Mouse (Mus musculus): ENCODE data around the gene Scn3b. TPM values are rescaled to one million over a fixed set of nuclear protein-coding genes. Genes with fewer than 3 reads are reported as not detected.
A peak's percentile ranks its signal among the peaks of the same experiment; 100 is the strongest.

Gene Scn3b
- total RNA-seq (2021) = 100 to 1,000 TPM; 115 to 118 TPM
- long read RNA-seq, experiment 1, full-length matches to known transcripts = 56 of 106 reads
- long read RNA-seq, experiment 1, partial matches to known transcripts = 6 of 106 reads
- long read RNA-seq, experiment 1, other reads (novel, unspliced or antisense) = 44 of 106 reads
- long read RNA-seq, experiment 2, full-length matches to known transcripts = 21 of 55 reads
- long read RNA-seq, experiment 2, partial matches to known transcripts = 9 of 55 reads
- long read RNA-seq, experiment 2, other reads (novel, unspliced or antisense) = 25 of 55 reads

DNA sequence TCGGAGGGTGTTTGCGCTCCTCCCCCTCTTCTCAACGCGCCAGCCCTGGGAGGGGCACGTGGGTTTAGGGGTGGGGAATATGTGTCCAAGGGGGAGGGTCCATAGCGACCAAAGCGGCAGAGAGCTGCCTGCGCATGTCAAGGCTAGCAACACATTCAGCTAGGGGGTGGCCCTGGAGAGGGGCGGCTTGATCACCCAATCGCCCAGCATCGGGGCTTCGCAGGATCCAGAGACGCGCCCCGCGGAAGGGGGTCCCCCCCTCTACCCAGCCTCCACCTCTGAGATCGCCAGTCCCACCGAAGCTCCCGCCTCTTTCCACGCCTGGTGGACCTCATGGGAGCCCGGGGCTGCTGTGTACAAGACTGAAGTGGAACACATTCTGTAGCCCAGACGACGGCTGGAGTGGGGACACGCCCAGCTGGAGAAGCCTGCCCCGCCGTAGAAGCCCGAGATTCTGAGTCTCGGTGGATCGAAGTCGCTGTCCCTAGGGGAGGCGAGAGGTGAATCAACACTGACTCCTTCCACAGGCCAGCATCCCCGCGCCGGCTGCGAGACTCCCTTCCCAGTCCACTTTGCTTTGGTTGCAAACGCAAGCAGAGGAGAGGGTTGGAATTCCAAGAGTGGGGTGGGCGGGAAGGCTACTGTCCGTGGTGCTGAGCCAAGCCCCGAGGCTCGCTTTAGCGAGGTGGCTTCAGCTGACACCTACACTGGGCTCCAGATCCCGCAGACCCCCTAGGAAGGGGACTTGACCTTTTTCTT lies at the start of gene Scn3b:
TSS of gene Scn3b (plus strand) at position 115 of the 759 bp plus-strand sequence.
- peak; percentile 68 to 80 for DNase-seq (ENCODE audit: low spot score in 2 of 2)

DNA sequence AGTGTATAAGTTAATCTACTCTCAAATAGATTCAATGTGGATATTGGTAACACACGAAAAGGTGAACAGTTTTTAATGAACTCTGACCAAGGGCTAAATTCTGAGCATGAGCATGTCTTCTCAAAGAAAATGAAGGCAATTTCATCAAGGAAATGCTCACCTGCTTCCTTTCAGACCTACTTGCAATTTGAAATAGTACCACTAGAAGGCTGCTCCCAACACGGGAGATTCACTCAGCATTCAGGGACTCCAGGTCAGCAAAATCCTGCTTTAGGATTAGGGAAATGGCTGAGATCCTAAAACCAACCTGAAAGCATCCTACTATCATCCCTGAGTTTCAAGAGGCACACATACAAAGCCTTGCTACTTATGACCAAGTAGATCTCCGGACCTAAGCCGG lies 44.7 kb upstream of the Scn3b start:
- no peak for DNase-seq (ENCODE audit: low spot score in 2 of 2)

DNA sequence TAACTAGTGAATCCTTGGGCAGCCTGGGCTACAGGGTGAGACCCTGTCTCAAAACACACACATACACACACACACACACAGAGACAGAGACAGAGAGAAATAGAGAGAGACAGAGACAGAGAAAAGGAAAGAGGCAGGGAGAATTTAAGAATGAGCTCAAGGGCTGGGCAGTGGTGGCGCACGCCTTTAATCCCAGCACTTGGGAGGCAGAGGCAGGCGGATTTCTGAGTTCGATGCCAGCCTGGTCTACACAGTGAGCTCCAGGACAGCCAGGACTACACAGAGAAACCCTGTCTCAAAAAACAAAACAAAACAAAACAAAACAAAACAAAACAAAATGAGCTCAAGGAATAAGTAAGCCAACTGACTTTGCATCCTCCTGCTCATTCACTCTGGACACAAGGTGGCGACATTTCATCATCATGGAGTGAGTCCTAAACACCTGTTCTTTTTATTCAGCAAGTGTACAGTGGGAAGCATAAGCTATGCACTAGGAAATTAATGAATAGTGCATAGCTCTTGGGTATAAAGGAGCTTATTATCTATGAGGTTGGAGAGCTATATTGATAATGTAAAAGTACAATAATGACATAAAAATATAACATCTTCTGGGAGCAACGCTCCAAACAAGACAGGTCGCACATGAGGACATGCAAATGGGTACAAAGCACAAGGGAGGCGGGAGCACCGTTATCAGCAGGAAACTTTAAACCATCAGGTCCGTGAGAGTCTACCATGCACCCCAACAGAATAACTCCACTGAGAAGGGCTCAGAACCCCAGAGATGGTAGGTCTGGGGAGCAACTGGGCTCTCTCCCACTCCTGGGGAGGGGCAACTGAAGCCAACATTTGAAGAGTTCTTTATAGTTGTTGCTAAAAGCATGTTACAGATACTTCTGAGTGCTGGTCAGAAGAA lies 40.9 kb upstream of the Scn3b start:
- peak; percentile 42 to 64 for DNase-seq (ENCODE audit: low spot score in 2 of 2)

DNA sequence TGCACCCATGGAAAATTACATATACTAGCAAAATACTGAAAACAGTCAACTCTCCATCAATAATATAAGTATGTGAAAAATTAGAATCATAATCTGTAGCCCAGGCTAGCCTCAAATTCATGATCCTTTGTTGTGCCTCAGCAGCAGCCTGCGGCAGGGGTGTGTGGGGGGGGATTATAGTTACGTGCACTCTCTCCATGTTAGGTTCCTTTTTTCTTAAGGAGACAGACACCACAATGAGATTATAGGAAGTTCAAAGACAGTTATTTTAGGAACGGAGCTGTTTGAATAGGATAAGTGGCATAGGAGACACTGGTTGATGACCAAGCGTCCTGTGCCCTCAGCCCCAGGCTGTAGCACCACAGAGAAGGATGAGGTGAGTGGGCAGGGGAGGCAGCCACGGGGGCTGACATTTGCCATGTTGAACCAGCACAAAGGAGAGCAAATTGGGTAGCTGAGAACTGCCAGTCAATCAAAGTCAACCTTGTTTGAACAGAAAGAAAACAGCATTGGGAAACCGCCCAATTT lies 40.1 kb upstream of the Scn3b start:
- no peak for DNase-seq (ENCODE audit: low spot score in 2 of 2)

DNA sequence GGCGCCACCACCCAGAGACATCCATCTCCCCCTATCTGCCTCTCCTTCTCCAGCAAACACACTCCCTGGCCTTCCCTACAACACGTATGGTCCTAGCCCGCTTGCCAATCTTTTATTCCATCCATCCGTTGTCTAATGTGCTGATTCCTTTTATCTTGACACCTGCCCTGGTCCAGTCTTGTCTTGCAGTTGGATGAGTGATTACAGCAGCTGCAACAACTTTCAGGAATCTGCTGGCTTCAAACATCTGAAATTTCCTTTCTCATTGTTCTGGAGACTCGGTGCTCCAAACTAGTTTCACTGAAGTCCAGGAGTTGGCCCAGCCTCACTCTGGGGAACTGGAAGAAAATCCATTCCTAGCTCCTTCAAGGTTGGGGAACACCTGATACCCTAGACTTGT lies 39.5 kb upstream of the Scn3b start:
- no peak for DNase-seq (ENCODE audit: low spot score in 2 of 2)

DNA sequence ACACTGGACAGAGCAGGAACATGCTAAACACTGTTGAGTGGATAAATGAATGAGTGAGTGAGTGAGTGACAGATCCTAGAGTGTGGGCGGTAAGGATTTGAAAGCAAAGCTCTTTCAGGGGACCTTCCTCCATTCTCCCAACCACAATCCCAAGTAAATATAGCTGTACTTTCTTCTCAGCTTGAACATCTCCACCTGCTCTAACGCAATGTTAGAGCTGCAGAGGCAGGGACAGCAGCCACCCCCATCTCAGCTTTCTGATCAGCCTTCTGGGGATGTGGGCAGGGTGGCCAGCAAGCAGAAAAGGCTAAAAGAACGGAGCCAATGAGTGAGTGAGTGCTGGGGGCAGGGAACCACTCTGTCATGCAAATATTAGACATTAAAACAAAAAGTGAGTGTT lies 38.0 kb upstream of the Scn3b start:
- DNase-seq (ENCODE audit: low spot score in 2 of 2) = peak in 1 of 2 experiments; percentile 17

DNA sequence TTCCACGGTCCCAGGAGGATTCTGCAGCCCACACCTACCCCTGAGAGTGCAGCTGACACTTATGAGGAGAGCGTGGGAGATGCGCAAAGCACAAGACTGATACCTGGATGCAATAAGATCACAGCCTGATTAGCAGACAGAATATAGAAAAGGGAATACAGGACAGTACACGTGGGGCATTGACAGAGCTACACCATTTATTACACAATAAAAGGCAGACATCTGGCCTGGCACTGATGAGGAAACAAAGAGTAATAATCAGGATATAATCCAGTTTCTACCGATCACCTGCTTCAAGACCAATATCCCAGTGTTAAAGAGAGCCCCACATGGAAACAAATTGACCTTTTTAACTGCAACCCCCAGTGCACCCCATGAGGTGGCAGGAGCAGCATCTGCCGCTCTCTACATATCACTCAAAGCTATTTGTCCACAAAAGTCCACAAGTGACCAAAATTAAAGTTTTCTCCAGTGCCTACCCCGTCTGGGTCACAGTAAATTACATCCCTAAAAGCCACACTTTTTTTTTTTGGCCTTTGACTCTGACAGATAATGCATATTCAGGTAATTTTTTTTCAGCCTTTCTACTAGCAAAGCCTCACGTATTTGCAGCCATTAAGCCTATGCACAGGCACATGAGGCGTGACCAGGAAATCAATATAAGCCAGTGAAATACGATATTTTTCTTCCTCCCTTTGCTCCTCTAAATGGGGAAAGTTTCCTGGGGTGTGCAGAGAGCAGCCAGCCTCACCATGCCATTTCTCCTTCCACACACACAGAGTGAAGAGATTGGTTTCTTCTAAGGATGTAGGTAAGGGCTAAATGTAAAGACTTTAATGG lies 34.6 kb upstream of the Scn3b start:
- no peak for DNase-seq (ENCODE audit: low spot score in 2 of 2)

DNA sequence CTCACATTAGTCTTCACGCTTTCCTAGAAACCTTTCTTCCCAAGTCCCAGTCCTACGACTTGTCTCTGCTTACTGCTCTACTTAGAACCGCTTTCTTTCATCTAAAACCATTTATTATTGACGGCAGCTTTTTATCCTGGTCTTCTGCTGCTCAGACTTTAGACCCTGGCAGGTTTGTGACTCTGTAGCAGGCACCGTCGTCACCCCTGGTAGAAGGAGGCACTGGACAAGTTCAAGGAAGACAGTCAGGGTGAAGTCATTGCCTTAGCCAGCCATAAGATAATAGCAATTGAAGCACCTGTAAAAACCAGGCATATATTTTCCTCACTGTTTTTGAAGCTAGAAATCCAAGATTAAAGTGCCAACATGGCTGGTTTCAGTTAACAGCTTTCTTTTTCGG lies 33.8 kb upstream of the Scn3b start:
- no peak for DNase-seq (ENCODE audit: low spot score in 2 of 2)

DNA sequence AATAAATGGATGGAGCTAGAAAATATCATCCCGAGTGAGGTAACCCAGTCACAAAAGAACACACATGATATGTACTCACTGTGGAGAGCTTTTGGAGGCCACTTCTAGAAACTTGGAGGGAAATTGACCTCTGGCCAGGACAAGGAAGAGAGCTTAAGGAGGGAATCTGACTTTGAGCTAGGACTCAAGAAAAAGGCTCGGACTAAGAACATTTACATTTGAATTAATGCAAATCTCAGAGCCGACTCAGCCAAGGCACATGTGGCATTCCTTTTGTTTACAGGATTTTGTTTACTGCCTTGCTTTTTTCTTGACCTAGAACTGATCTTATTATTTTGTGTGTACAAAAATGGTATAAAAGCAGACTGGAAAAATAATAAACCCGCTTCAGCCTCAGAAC lies 29.3 kb upstream of the Scn3b start:
- no peak for DNase-seq (ENCODE audit: low spot score in 2 of 2)

DNA sequence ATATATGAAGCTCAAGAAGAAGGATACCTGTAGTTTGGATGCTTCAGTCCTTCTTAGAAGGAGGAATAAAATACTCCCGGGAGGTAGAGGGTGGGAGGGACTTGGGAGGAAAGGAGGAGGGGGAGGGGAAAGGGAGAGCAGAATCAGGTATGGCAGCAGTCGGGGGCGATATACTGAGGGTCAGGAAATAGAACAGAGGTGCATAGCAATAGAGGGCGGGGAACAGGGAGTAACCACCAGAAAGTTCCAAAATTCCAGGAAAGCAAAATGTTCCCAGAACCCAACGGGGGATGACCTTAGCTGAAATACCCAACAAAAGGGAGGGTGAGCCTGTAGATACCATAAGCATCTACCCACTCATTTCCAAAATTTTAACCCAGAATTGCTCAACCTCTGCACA lies 28.7 kb upstream of the Scn3b start:
- no peak for DNase-seq (ENCODE audit: low spot score in 2 of 2)

DNA sequence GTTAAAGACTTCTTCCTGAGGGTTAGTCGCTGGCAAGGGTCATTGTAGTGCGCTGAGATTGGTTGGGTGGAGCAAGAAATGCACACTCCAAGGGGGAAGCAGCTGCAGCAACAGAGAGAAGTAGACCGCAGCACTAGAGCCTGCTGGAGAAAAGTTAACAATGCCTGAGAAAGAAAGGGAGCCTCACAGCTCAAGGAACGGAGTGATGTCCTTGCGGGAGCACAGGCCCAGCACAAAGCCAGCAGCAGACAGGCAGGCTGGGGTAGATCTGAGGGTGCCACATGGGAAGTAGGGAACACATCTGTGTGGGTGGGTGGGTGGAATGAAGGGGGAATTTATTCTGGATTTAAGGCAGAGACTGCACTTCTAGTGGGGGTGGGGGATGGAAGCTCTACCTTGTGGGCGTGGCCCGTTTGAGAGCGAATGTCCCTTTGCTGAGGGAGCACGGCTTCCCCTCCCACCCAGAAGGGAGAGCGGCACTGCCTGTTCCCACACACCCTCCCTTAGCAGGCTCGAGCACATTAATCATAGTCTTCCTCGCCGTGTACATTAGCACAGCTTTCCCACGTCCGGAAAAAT lies 27.7 kb upstream of the Scn3b start:
- peak; percentile 67 to 74 for DNase-seq (ENCODE audit: low spot score in 2 of 2)

DNA sequence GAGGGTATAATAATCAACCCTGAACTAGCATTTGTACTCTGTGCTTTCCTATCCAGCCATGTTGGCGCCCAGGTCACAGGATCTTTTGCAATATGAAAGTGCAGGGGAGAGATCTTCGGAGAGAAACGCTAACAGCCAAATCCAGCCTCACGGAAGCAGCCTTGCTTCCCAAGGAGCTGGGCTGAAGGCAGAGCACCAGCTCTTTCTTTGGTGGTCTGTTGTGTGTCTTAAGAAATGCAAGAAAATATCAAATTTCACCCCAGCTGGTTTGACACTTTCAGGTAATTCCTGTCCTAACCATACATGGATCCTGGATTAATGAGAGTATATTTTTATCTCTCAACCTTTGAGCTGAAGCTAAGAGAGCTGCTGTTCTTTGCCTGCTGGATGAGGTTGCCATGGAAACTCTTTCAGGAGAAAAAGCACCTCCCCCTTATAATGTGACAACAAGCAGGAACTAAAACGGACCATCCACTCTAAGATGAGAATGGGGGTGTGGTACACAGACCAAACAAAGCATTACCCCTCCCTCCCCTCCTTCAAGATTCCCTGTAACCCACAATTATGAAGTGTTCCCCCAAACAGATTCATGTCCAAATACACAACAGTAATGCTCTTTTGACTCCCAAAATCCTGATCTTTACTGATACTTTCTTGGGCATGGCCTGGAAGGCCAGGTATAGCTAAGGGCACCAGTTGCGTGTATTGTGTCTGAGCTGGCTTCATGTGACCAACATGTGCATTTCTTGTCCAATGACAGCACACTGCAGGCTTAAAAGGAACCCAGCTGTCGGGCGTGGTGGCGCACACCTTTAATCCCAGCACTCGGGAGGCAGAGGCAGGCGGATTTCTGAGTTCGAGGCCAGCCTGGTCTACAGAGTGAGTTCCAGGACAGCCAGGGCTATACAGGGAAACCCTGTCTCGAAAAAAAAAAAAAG lies 26.8 kb upstream of the Scn3b start:
- peak; percentile 11 to 33 for DNase-seq (ENCODE audit: low spot score in 2 of 2)

DNA sequence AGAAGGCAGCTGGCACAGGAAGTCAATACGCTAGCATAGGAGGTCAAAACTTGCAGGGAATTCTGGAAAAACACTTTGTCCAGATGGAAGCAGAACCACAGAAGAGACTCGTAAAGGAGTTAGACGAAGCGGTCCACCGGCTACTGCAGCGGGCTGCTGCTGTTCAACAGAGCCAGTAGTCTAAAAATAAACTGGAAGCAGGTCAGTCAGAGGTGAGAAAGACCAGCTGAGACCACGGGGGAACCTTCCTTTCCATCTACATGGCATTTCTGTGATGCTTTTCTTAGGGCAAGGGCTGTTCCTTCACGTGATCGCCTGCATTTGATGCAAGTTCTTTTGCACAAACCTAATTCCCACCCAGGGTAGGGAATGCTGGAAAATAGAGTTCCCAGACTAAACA lies 23.6 kb upstream of the Scn3b start:
- DNase-seq (ENCODE audit: low spot score in 2 of 2) = no peak

DNA sequence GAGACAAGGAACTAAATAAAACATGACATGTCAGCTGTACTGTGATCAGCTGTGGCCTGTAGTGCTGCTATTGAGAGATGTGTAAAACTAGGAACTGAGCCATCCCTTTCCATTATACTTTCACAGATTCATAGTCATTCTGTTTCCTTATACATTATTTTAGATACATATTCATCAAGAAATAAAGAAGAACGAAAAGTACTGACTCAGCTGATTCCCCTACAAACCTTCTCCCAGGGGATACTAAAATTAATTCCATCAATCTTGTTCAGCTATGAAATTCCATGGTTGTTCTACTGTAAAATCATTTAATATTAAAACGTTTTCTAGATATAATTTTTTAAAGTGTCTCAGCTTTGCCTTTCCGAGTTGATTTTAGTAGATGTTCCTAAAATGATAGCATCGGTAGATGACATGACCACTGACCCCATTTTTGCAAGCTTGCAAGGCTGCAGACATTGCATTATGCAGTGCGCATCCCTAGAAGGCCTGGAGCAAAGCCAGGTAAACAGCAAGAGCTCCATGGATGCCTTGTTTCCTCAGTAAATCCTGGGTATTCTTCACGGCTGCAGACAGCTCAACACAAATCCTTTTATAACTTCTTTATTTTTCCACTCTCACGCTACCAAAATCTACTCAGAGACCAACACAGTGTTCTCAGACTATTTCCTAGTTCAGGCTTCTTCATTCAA lies 22.9 kb upstream of the Scn3b start:
- no peak for DNase-seq (ENCODE audit: low spot score in 2 of 2)

DNA sequence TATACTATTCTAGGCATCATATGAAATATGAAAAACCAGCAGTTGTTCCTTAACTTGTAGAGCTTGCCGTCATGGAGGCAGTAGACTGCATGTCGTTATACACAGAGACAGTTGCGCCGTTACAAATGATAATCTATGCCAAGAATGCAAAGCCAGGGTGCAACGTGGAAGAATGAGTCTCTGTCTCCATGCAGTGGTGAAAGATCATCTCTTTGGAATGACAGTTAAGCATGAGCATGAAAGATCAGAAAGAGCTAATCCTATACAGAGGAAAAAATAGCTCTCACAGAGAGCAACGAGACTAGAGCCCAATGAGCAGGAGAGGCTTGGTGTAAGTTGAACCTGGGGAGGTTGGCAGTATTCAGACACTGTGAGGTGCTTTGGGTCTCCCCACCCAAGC lies 22.3 kb upstream of the Scn3b start:
- DNase-seq (ENCODE audit: low spot score in 2 of 2) = no peak

DNA sequence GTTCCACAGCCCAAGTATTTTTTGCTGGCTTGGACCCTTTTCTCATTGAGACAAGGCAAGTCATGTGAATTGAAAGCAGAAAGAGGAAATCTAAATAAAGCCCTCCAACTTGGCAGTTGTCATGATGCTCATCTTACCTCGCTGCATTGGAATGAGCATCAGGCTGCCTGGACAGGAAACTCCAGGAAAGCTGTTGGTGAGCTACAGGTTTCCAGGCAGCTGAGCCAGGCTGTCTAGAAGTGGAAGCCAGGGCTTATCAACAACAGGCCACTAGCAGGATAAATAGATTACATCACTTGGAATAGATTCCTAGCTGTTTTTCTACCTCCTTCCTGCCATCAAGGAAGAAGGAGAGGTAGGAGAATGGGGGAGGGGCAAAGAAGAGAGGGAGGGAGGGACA lies 19.9 kb upstream of the Scn3b start:
- DNase-seq (ENCODE audit: low spot score in 2 of 2) = no peak

DNA sequence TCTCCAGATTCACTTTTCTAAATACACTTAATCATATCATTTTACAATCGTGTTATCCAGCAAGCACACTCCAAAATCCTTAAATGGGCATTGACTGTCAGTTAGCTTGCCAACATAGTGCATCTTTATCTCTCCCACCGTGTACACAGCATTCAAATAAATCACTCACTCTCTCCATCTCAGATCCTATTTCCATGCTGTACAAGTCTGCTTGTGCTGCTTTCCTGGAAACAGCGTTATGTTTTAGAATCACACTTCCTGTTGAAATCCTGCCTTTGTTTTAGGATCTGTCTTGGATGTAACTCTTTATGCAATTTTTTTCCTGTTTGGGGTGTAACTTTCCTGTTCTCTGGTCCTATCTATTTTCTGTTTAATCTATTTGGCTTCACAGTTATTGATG lies 16.6 kb upstream of the Scn3b start:
- no peak for DNase-seq (ENCODE audit: low spot score in 2 of 2)

DNA sequence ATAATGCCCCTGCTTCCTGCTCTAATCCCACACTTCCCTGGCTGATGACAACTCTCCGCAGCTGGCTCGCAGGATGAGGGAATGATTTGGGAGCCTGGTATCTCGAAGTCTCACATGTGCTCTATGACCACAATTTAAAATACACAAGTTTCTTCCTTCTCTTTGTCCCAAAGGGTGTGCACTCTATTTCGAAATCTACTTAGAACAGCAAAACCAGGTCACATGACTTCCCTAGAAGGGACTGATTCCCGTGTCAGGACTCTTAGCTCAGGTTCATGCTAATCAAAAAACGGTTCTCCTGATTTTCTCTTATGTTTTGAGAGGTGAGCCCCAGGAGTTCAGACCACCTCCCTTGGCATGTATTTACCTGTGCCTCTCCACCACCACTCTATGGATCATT lies 5.1 kb upstream of the Scn3b start:
- DNase-seq (ENCODE audit: low spot score in 2 of 2) = no peak

Data from left cerebral cortex, adult 18-20 months (tissue).